Mouse (Mus musculus) myocyte (in vitro differentiated cells): ENCODE data around the gene Rgs3.

Experiments used
- MAX ChIP-seq: IDR thresholded peaks from one replicate; pipeline ENCODE4 v1.6.1; 2011; ENCODE audit warnings: low read depth, mild to moderate bottlenecking, control low read depth
- POLR2A ChIP-seq: IDR thresholded peaks from one replicate; pipeline ENCODE4 v1.6.1; 2011; ENCODE audit warnings: low read depth, mild to moderate bottlenecking, control low read depth, moderate library complexity; ENCODE audit not compliant: insufficient read length
- SRF ChIP-seq: IDR thresholded peaks from one replicate; pipeline ENCODE4 v1.6.1; 2011; ENCODE audit warnings: low read depth; ENCODE audit not compliant: control insufficient read depth, insufficient read length
- TCF3 ChIP-seq: IDR thresholded peaks from one replicate; pipeline ENCODE4 v1.6.1; 2011; ENCODE audit warnings: low read depth, control low read depth; ENCODE audit not compliant: insufficient read length

GRCm38 (mm10) chr4:62606905-62607304 lies 47.3 kb downstream of the Rgs3 start:
- no peak for TF ChIP-seq SRF
- TF ChIP-seq POLR2A, result no peak
- TF ChIP-seq MAX, result no peak
- TF ChIP-seq TCF3, result no peak
